Mouse (Mus musculus): ENCODE measurements at regions not wholly inside any gene's neighbourhood (a gene's known extent, or its start where the extent isn't known, plus 50 kb on each side); places are given as distances from the start of the nearest gene placed in this dataset.

- Histone ChIP-seq H3K4me1 (replicated peaks; ENCODE audit: insufficient read depth, low read length) (no peaks in the 10 kb centered on the region), H3K4me2 (ENCODE audit: low read length) (no peak overlapping the region), H3K9me3 (replicated peaks; ENCODE audit: low read length) (no peaks in the 10 kb centered on the region), H3K9ac (ENCODE audit: low read depth, low read length) (no peak overlapping the region), H3K36me3 (ENCODE audit: insufficient read depth, low read length) (no peaks in the 10 kb centered on the region), H3K4me3 (replicated peaks; ENCODE audit: low read depth, low read length) (no peak overlapping the region), H3K27me3 (ENCODE audit: insufficient read depth, low read length) (no peaks in the 10 kb centered on the region), H3K27ac (no peak overlapping the region)
- TF ChIP-seq CTCF (IDR thresholded peaks at IDR 0.05; ENCODE audit: low read depth): no peak
- ATAC-seq (replicated peaks; ENCODE audit: low FRiP score, low read depth) (no peak), DNase-seq (ENCODE audit: low spot score) (no peak)
- 44% methylated on average over 5 of the region's 5 CpGs for WGBS
These were observed 286.6 kb upstream of the Got2 start for GRCm38 (mm10) chr8:96174996-96175395.

GRCm38 (mm10) chr8:96164933-96165332, 276.6 kb upstream of the Got2 start:
- H3K9ac ChIP-seq (ENCODE audit: low read depth, low read length): no peak overlapping the region
- no peak overlapping the region for H3K4me2 ChIP-seq (ENCODE audit: low read length)
- ATAC-seq (replicated peaks; ENCODE audit: low FRiP score, low read depth) (no peak), DNase-seq (ENCODE audit: low spot score) (no peak)
- no peaks in the 10 kb centered on the region for H3K9me3 ChIP-seq (replicated peaks; ENCODE audit: low read length)
- H3K27me3 ChIP-seq (ENCODE audit: insufficient read depth, low read length): no peaks in the 10 kb centered on the region
- no peak overlapping the region for H3K27ac ChIP-seq
- H3K4me1 ChIP-seq (replicated peaks; ENCODE audit: insufficient read depth, low read length): no peaks in the 10 kb centered on the region
- no peak for TF ChIP-seq CTCF (IDR thresholded peaks at IDR 0.05; ENCODE audit: low read depth)
- no peaks in the 10 kb centered on the region for H3K36me3 ChIP-seq (ENCODE audit: insufficient read depth, low read length)
- 87% methylated on average over 8 of the region's 8 CpGs for WGBS
- H3K4me3 ChIP-seq (replicated peaks; ENCODE audit: low read depth, low read length): no peak overlapping the region

GRCm38 (mm10) chr8:96159899-96160298, 271.6 kb upstream of the Got2 start:
- DNase-seq (ENCODE audit: low spot score) (peak; percentile 53), ATAC-seq (replicated peaks; ENCODE audit: low FRiP score, low read depth) (no peak)
- Histone ChIP-seq H3K9me3 (replicated peaks; ENCODE audit: low read length) (no peaks in the 10 kb centered on the region), H3K4me3 (replicated peaks; ENCODE audit: low read depth, low read length) (no peak overlapping the region), H3K4me1 (replicated peaks; ENCODE audit: insufficient read depth, low read length) (no peaks in the 10 kb centered on the region), H3K27ac (no peak overlapping the region), H3K4me2 (ENCODE audit: low read length) (no peak overlapping the region), H3K9ac (ENCODE audit: low read depth, low read length) (no peak overlapping the region), H3K36me3 (ENCODE audit: insufficient read depth, low read length) (no peaks in the 10 kb centered on the region), H3K27me3 (ENCODE audit: insufficient read depth, low read length) (no peaks in the 10 kb centered on the region)
- 26% methylated on average over 6 of the region's 6 CpGs for WGBS
- no peak for TF ChIP-seq CTCF (IDR thresholded peaks at IDR 0.05; ENCODE audit: low read depth)

GRCm38 (mm10) chr8:96152496-96153250, 264.3 kb upstream of the Got2 start:
- no peak overlapping the region for H3K27ac ChIP-seq
- no peak overlapping the region for H3K9ac ChIP-seq (ENCODE audit: low read depth, low read length)
- H3K36me3 ChIP-seq (ENCODE audit: insufficient read depth, low read length): no peaks in the 10 kb centered on the region
- DNase-seq (ENCODE audit: low spot score) (peak; percentile 24), ATAC-seq (replicated peaks; ENCODE audit: low FRiP score, low read depth) (no peak)
- peak; percentile 88 for TF ChIP-seq CTCF (IDR thresholded peaks at IDR 0.05; ENCODE audit: low read depth)
- 42% methylated on average over 12 of the region's 12 CpGs for WGBS
- H3K4me2 ChIP-seq (ENCODE audit: low read length): no peak overlapping the region
- H3K4me3 ChIP-seq (replicated peaks; ENCODE audit: low read depth, low read length): no peak overlapping the region
- H3K9me3 ChIP-seq (replicated peaks; ENCODE audit: low read length): no peaks in the 10 kb centered on the region
- H3K27me3 ChIP-seq (ENCODE audit: insufficient read depth, low read length): no peaks in the 10 kb centered on the region
- H3K4me1 ChIP-seq (replicated peaks; ENCODE audit: insufficient read depth, low read length): no peaks in the 10 kb centered on the region

- Histone ChIP-seq H3K4me1 (replicated peaks; ENCODE audit: insufficient read depth, low read length) (no peaks in the 10 kb centered on the region), H3K4me3 (replicated peaks; ENCODE audit: low read depth, low read length) (no peak overlapping the region), H3K27ac (no peak overlapping the region), H3K9me3 (replicated peaks; ENCODE audit: low read length) (no peaks in the 10 kb centered on the region), H3K9ac (ENCODE audit: low read depth, low read length) (no peak overlapping the region), H3K4me2 (ENCODE audit: low read length) (no peak overlapping the region), H3K27me3 (ENCODE audit: insufficient read depth, low read length) (no peaks in the 10 kb centered on the region), H3K36me3 (ENCODE audit: insufficient read depth, low read length) (no peaks in the 10 kb centered on the region)
- DNase-seq (ENCODE audit: low spot score): no peak
- TF ChIP-seq CTCF (IDR thresholded peaks at IDR 0.05; ENCODE audit: low read depth): no peak
- no peak for ATAC-seq (replicated peaks; ENCODE audit: low FRiP score, low read depth)
- 79% methylated on average over 10 of the region's 10 CpGs for WGBS
These were observed 263.7 kb upstream of the Got2 start for GRCm38 (mm10) chr8:96152056-96152455.

- no peak for TF ChIP-seq CTCF (IDR thresholded peaks at IDR 0.05; ENCODE audit: low read depth)
- DNase-seq (ENCODE audit: low spot score): no peak
- no peak overlapping the region for H3K4me2 ChIP-seq (ENCODE audit: low read length)
- 79% methylated on average over 16 of the region's 16 CpGs for WGBS
- H3K27ac ChIP-seq: no peak overlapping the region
- H3K9me3 ChIP-seq (replicated peaks; ENCODE audit: low read length): no peaks in the 10 kb centered on the region
- H3K36me3 ChIP-seq (ENCODE audit: insufficient read depth, low read length): no peaks in the 10 kb centered on the region
- H3K27me3 ChIP-seq (ENCODE audit: insufficient read depth, low read length): no peaks in the 10 kb centered on the region
- H3K4me3 ChIP-seq (replicated peaks; ENCODE audit: low read depth, low read length): no peak overlapping the region
- no peak overlapping the region for H3K9ac ChIP-seq (ENCODE audit: low read depth, low read length)
- no peaks in the 10 kb centered on the region for H3K4me1 ChIP-seq (replicated peaks; ENCODE audit: insufficient read depth, low read length)
- no peak for ATAC-seq (replicated peaks; ENCODE audit: low FRiP score, low read depth)
These were observed 262.7 kb upstream of the Got2 start for GRCm38 (mm10) chr8:96151065-96151472.

GRCm38 (mm10) chr8:96132183-96132582, 243.8 kb upstream of the Got2 start:
- WGBS: 50% methylated on average over 5 of the region's 5 CpGs

More at GRCm38 (mm10) chr8:96132183-96132582, 243.8 kb upstream of the Got2 start:
- H3K4me1 ChIP-seq (replicated peaks; ENCODE audit: insufficient read depth, low read length): no peaks in the 10 kb centered on the region
- no peak overlapping the region for H3K4me2 ChIP-seq (ENCODE audit: low read length)
- no peak for TF ChIP-seq CTCF (IDR thresholded peaks at IDR 0.05; ENCODE audit: low read depth)
- ATAC-seq (replicated peaks; ENCODE audit: low FRiP score, low read depth) (no peak), DNase-seq (ENCODE audit: low spot score) (no peak)
- H3K27ac ChIP-seq: no peak overlapping the region
- H3K4me3 ChIP-seq (replicated peaks; ENCODE audit: low read depth, low read length): no peak overlapping the region
- H3K36me3 ChIP-seq (ENCODE audit: insufficient read depth, low read length): no peaks in the 10 kb centered on the region
- no peaks in the 10 kb centered on the region for H3K27me3 ChIP-seq (ENCODE audit: insufficient read depth, low read length)
- H3K9me3 ChIP-seq (replicated peaks; ENCODE audit: low read length): no peaks in the 10 kb centered on the region
- H3K9ac ChIP-seq (ENCODE audit: low read depth, low read length): no peak overlapping the region

Data from kidney, postnatal 0 days (tissue).